Mouse (Mus musculus): Measurements from ENCODE around the gene Cic. TPM values are rescaled to one million over a fixed set of nuclear protein-coding genes. Genes with fewer than 3 reads are reported as not detected.

Cic gene
- polyA plus RNA-seq, 1 experiment from 2014 or later: 31.5 TPM

DNA sequence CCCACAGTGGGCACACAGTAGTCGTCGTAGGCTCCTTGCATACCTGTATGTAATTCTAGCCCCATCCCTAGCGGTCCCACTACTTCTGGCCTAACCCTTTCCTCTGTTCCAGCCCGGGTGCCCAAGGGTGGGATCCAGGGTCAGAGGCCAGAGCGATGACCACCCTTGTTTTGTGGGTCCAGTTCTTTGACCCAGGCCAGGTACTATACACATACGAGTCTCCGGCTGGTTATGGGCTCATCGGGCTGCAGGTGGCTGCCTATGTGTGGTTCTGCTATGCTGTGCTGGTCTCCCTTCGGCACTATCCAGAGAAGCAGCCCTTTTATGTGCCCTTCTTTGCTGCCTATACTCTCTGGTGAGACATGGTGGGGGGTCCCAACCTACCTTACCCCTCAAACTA is 41.9 kb downstream of the Cic start:
- no peaks in the 10 kb centered on the region for H3K9me3 ChIP-seq (replicated peaks; ENCODE audit: control insufficient read depth, low read length)
- peaks cover 78% of the 10 kb centered on the region for H3K27me3 ChIP-seq (ENCODE audit: control insufficient read depth, insufficient read depth, low read length)
- 79% methylated on average over 9 of the region's 9 CpGs for WGBS (ENCODE audit: insufficient replicate concordance)

DNA sequence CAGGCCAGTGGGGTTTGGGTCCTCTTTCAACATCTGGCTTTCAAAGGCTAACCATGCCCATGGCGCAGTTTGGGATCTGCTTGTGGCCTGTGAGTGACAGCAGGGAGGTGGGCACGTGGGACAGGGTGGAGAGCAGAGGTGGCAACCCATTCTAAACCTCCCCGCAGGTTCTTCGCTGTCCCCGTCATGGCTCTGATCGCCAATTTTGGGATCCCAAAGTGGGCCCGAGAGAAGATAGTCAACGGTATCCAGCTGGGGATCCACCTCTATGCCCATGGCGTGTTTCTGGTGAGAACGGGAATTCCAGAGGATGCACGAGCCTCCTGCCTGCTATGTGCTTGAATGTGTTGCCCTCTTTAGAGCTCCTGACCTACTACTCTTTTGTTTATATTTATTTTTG is 43.7 kb downstream of the Cic start:
- 71% methylated on average over 11 of the region's 11 CpGs for WGBS (ENCODE audit: insufficient replicate concordance)
- H3K36me3 ChIP-seq (ENCODE audit: control insufficient read depth, insufficient read depth, low read length): no peaks in the 10 kb centered on the region
- no peak for ATAC-seq (replicated peaks; ENCODE audit: insufficient number of reproducible peaks, low FRiP score, low TSS enrichment)

More for the DNA sequence above, 41.9 kb downstream of the Cic start:
- Histone ChIP-seq H3K36me3 (ENCODE audit: control insufficient read depth, insufficient read depth, low read length) (no peaks in the 10 kb centered on the region), H3K4me3 (ENCODE audit: low read depth, low read length) (no peak overlapping the region), H3K4me1 (ENCODE audit: control insufficient read depth, insufficient read depth, low read length) (peaks cover 3% of the 10 kb centered on the region; the same call in 1 of the 2 replicates), H3K4me2 (no peak overlapping the region), H3K9ac (ENCODE audit: low read depth, low read length) (no peak overlapping the region), H3K27ac (ENCODE audit: low read depth, low read length) (no peak overlapping the region)
- 0 out of 2 replicates have a peak, but pooled peaks have one; percentile 8 for ATAC-seq (replicated peaks; ENCODE audit: insufficient number of reproducible peaks, low FRiP score, low TSS enrichment)

DNA sequence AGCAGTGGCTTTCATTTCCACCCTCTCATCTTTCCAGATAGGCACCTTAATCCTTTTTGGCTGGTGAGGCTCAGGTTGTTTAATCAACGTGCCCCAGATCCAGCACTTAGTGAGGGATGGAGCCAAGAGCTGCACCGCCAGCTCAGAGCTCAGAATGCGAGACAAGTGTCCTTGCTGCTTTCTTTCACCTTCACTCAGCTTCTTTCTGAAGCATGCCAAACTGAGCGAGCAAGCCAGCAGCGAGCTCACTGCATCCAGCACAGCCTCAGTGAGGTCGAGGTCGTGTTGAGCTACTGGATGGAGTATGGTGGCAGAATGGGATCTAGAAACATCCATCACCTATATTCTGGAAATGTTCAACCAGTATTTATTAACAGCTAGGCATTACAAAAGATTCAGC is 45.8 kb downstream of the Cic start:
- Histone ChIP-seq H3K36me3 (ENCODE audit: control insufficient read depth, insufficient read depth, low read length) (no peaks in the 10 kb centered on the region), H3K9me3 (replicated peaks; ENCODE audit: control insufficient read depth, low read length) (no peaks in the 10 kb centered on the region), H3K27ac (ENCODE audit: low read depth, low read length) (no peak overlapping the region), H3K27me3 (ENCODE audit: control insufficient read depth, insufficient read depth, low read length) (peaks cover 67% of the 10 kb centered on the region), H3K4me1 (ENCODE audit: control insufficient read depth, insufficient read depth, low read length) (peaks cover 21% of the 10 kb centered on the region), H3K4me3 (ENCODE audit: low read depth, low read length) (no peak overlapping the region), H3K4me2 (no peak overlapping the region), H3K9ac (ENCODE audit: low read depth, low read length) (no peak overlapping the region)
- no peak for ATAC-seq (replicated peaks; ENCODE audit: insufficient number of reproducible peaks, low FRiP score, low TSS enrichment)
- 19% methylated on average over 7 of the region's 7 CpGs for WGBS (ENCODE audit: insufficient replicate concordance)

More for the DNA sequence above, 43.7 kb downstream of the Cic start:
- Histone ChIP-seq H3K27me3 (ENCODE audit: control insufficient read depth, insufficient read depth, low read length) (peaks cover 84% of the 10 kb centered on the region), H3K4me3 (ENCODE audit: low read depth, low read length) (no peak overlapping the region), H3K9ac (ENCODE audit: low read depth, low read length) (no peak overlapping the region), H3K9me3 (replicated peaks; ENCODE audit: control insufficient read depth, low read length) (no peaks in the 10 kb centered on the region), H3K4me2 (no peak overlapping the region), H3K27ac (ENCODE audit: low read depth, low read length) (no peak overlapping the region), H3K4me1 (ENCODE audit: control insufficient read depth, insufficient read depth, low read length) (peaks cover 15% of the 10 kb centered on the region)

DNA sequence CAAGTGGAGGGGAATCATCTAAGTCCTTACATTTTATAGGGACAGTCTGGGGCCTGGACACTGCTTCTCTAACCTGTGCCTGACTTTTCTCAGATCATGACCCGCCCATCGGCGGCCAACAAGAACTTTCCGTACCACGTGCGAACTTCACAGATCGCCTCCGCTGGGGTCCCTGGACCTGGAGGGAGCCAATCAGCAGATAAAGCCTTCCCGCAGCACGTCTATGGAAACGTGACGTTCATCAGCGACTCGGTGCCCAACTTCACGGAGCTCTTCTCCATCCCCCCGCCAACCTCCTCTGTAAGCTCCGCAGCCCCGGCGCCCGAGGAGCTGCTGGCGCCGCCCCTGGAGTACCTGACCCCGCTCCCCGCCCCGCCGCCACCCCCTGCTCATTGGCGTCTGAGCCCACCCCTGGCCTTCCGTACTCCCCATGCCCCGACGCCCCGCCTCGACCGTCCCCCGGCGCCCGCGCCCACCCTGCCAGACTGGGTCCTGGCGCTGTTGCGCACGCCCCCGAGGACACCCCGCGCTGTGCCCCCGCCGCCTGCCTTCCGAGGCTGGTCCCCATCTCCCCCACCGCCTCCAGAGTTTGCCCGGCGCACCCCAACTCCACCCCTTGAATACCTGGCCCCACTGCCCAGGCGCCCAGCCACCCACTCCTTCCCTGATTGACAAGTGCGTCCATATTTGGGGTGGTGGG is 47.3 kb downstream of the Cic start:
- WGBS (ENCODE audit: insufficient replicate concordance): under 1% methylated on average over 51 of the region's 51 CpGs
- peak overlapping the region; percentile 48 for H3K4me3 ChIP-seq (ENCODE audit: low read depth, low read length)
- H3K4me2 ChIP-seq: peak overlapping the region; percentile 82
- no peaks in the 10 kb centered on the region for H3K9me3 ChIP-seq (replicated peaks; ENCODE audit: control insufficient read depth, low read length)
- H3K36me3 ChIP-seq (ENCODE audit: control insufficient read depth, insufficient read depth, low read length): no peaks in the 10 kb centered on the region
- ATAC-seq (replicated peaks; ENCODE audit: insufficient number of reproducible peaks, low FRiP score, low TSS enrichment): no peak
- peak overlapping the region; percentile 39; the same call in 1 of the 2 replicates for H3K9ac ChIP-seq (ENCODE audit: low read depth, low read length)
- H3K27ac ChIP-seq (ENCODE audit: low read depth, low read length): no peak overlapping the region
- H3K27me3 ChIP-seq (ENCODE audit: control insufficient read depth, insufficient read depth, low read length): peaks cover 53% of the 10 kb centered on the region
- H3K4me1 ChIP-seq (ENCODE audit: control insufficient read depth, insufficient read depth, low read length): peaks cover 21% of the 10 kb centered on the region

DNA sequence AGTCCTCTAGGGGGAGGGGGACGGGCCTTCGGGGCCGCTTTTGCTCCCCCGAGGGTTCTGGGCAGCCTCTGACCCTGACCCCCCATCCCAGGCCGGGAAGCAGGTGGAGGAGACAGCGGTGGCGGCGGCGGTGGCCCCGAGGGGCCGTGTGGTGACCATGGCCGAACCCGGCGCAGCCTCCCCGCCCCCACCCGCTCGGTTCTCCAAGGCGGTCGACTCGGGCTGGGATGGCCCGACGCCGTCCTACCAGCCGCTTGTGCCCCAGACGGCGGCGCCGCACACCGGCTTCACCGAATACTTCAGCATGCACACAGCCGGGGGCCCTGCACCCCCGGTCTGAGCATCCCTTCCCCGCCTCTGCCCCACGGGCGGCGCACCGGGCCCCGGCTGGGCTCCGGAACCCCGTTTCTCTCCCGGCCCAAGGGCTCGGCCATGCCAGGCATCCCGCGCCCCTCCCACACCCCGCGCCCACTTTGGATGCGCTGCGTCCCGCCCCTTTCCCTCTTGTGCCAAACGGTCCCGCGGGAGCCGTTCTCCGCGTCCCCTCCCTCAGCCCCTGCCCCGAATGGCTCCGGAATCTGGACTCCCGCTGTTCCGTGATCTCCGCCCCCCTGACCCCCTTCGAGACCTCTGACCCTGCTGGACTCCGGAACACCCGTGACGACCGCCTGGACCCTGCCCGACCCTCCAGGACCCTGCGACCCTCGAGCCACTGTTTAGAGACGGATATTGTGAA is 48.0 kb downstream of the Cic start:
- Histone ChIP-seq H3K27me3 (ENCODE audit: control insufficient read depth, insufficient read depth, low read length) (peaks cover 52% of the 10 kb centered on the region), H3K27ac (ENCODE audit: low read depth, low read length) (no peak overlapping the region), H3K4me2 (peak overlapping the region; percentile 82), H3K9ac (ENCODE audit: low read depth, low read length) (peak overlapping the region; percentile 39; the same call in 1 of the 2 replicates), H3K4me3 (ENCODE audit: low read depth, low read length) (peak overlapping the region; percentile 48), H3K4me1 (ENCODE audit: control insufficient read depth, insufficient read depth, low read length) (peaks cover 21% of the 10 kb centered on the region), H3K36me3 (ENCODE audit: control insufficient read depth, insufficient read depth, low read length) (no peaks in the 10 kb centered on the region), H3K9me3 (replicated peaks; ENCODE audit: control insufficient read depth, low read length) (no peaks in the 10 kb centered on the region)
- under 1% methylated on average over 60 of the region's 69 CpGs for WGBS (ENCODE audit: insufficient replicate concordance)
- ATAC-seq (replicated peaks; ENCODE audit: insufficient number of reproducible peaks, low FRiP score, low TSS enrichment): no peak

DNA sequence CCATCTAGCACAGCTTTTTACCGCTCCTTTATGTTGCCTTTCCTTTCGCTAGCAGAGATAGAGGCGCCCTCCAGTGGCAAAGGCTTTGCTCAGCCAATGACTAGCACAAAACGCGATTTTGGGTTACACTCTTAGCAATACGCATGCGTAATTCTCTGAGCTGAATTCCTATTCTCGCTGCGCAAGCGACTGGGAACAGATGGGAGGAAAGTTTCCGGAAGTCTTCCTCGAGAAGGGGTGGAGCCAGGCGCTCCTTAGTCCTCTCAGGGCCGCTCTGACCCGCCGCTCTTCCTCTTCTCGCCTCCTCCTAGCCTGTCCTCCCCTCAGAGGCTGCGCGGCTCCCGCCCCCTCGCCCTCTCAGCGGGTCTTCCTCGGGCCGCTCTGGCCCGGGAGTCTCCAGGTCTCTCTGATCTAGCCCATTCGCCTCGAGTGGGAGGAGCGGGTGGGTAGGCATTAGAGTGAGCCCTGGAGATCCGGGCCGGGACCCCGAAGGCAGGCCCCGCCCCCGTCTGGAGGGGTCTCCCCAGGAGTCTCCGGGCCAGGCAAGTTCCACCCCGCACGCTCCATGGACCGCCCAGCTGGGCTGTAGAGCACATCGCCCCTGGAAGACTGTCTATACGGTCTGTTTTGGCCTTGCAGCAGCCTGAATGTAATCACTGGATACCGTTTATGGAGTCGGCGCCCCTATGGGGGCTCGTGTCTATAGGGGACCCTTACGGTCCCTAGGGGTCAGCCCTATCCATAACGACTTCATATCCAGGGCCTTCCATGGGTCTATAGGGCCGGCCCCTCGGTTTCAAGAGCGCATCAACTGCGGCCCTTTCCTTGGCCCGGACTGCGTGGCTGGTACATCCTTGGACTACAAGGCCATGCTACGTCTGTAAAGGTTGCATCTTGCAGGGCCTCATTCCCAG is 49.3 kb downstream of the Cic start, which contains the start of gene Megf8:
Megf8 (plus strand) TSS at position 633 of the 914 bp plus-strand sequence.
- WGBS (ENCODE audit: insufficient replicate concordance): under 1% methylated on average over 52 of the region's 52 CpGs

DNA sequence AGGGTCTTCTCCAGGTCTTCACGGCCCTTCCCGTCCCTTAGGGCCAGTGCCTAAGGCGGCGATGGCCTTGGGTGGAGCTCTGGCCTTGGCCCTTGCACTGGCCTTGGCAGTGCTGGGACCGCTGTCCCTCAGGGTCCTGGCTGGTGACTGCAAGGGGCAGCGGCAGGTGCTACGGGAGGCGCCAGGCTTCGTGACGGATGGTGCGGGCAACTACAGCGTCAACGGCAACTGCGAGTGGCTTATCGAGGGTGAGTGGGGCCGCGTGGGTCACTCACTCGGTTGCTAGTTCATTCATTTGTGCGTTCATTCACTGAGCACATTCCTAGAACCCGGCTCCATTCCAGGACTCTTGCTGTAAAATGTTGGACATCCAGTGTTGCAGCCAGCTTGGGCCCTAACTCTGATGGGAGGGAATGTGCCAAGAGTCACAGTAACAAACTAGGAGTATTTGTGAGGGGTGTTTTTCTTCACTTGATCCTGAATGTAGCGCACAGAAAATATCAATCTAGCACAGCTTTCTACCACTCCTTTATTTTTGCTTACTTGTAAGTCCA is 50.0 kb downstream of the Cic start:
- Histone ChIP-seq H3K4me3 (ENCODE audit: low read depth, low read length) (peak overlapping the region; percentile 62), H3K4me1 (ENCODE audit: control insufficient read depth, insufficient read depth, low read length) (peaks cover 32% of the 10 kb centered on the region), H3K9ac (ENCODE audit: low read depth, low read length) (peak overlapping the region; percentile 73), H3K4me2 (peak overlapping the region; percentile 93), H3K27ac (ENCODE audit: low read depth, low read length) (peak overlapping the region; percentile 51), H3K27me3 (ENCODE audit: control insufficient read depth, insufficient read depth, low read length) (peaks cover 36% of the 10 kb centered on the region), H3K9me3 (replicated peaks; ENCODE audit: control insufficient read depth, low read length) (no peaks in the 10 kb centered on the region), H3K36me3 (ENCODE audit: control insufficient read depth, insufficient read depth, low read length) (no peaks in the 10 kb centered on the region)
- 13% methylated on average over 21 of the region's 21 CpGs for WGBS (ENCODE audit: insufficient replicate concordance)
- ATAC-seq (replicated peaks; ENCODE audit: insufficient number of reproducible peaks, low FRiP score, low TSS enrichment): 0 out of 2 replicates have a peak, but pooled peaks have one; percentile 0

More for the DNA sequence above, 49.3 kb downstream of the Cic start, which contains the start of gene Megf8:
- H3K9ac ChIP-seq (ENCODE audit: low read depth, low read length): peak within 1 kb of the TSS; percentile 73
- no peaks in the 10 kb centered on the region for H3K9me3 ChIP-seq (replicated peaks; ENCODE audit: control insufficient read depth, low read length)
- H3K27ac ChIP-seq (ENCODE audit: low read depth, low read length): peak within 1 kb of the TSS; percentile 51
- peaks cover 27% of the 10 kb centered on the region for H3K4me1 ChIP-seq (ENCODE audit: control insufficient read depth, insufficient read depth, low read length)
- peaks cover 43% of the 10 kb centered on the region for H3K27me3 ChIP-seq (ENCODE audit: control insufficient read depth, insufficient read depth, low read length)
- peak within 1 kb of the TSS; percentile 62 for H3K4me3 ChIP-seq (ENCODE audit: low read depth, low read length)
- peak within 1 kb of the TSS; percentile 93 for H3K4me2 ChIP-seq
- ATAC-seq (replicated peaks; ENCODE audit: insufficient number of reproducible peaks, low FRiP score, low TSS enrichment): peak; percentile 98
- H3K36me3 ChIP-seq (ENCODE audit: control insufficient read depth, insufficient read depth, low read length): no peaks in the 10 kb centered on the region

Data from heart, embryonic 11.5 days (tissue).